Mouse (Mus musculus) megakaryocyte, embryonic 14.5 days (primary cell): Measurements from ENCODE around the gene Phldb1. TPM values are rescaled to one million over a fixed set of nuclear protein-coding genes. Genes with fewer than 3 reads are reported as not detected.
A peak's percentile ranks its signal among the peaks of the same experiment; 100 is the strongest.

Source experiments
- H3K27me3 ChIP-seq: replicated peaks from 2 replicates; pipeline ENCODE3; 2012; ENCODE audit warnings: inconsistent platforms
- H3K36me3 ChIP-seq: replicated peaks from 2 replicates; pipeline ENCODE3; 2012; ENCODE audit warnings: low read length, inconsistent platforms, mixed read lengths
- H3K4me1 ChIP-seq: 2 replicates; pipeline ENCODE4 v1.6.1; 2012; ENCODE audit warnings: inconsistent platforms
- H3K4me3 ChIP-seq: replicated peaks from 2 replicates; pipeline ENCODE3; 2012; ENCODE audit warnings: moderate library complexity, mild to moderate bottlenecking, inconsistent platforms
- H3K9me3 ChIP-seq: 2 replicates; pipeline ENCODE4 v1.6.1; 2012; ENCODE audit warnings: inconsistent platforms
- FLI1 ChIP-seq: IDR thresholded peaks from 2 replicates; pipeline ENCODE4 v1.6.1; 2012; ENCODE audit warnings: low read length, inconsistent platforms, mixed read lengths
- GATA1 ChIP-seq: IDR thresholded peaks from 3 replicates; pipeline ENCODE4 v1.6.1; 2012; ENCODE audit warnings: mixed read lengths, low read length, inconsistent platforms, borderline replicate concordance
- polyA plus RNA-seq: library from polyadenylated mRNA; stranded (reverse); fragments of >175 nt; gene quantifications from 2 replicates; pipeline ENCODE4 v1.2.3, GENCODE M21; 2012; ENCODE audit warnings: low replicate concordance; ENCODE audit not compliant: insufficient read depth

The Phldb1 gene
- polyA plus RNA-seq, 1 experiment = 10.5 TPM

DNA sequence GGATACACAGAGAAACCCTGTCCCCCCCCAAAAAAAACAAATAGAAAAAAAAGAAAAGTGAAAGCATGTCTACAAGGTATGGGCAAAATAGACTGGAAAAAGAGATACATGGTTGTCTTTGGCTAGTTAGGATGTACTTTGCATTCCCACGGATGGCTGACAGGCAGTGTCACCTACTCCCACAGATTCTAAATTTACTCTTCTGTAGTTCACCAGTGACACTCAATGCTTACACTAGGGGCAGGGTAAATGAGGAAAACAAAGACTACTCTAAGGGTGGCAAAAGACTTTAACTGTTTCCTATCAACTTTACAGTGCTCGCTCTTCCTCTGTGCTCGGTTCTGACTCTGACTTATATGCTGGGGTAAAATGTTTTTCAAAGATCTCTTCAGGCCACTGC lies 11.7 kb upstream of the Phldb1 start:
- Histone ChIP-seq H3K9me3 (0 out of 2 replicates have a peak, but pooled peaks cover 4% of the 10 kb centered on the region), H3K4me1 (peaks cover 17% of the 10 kb centered on the region), H3K4me3 (no peak overlapping the region), H3K36me3 (peaks cover 86% of the 10 kb centered on the region), H3K27me3 (no peaks in the 10 kb centered on the region)
- TF ChIP-seq FLI1 (no peak), GATA1 (no peak)

GRCm38 (mm10) chr9:44745371-44745770 lies 10.4 kb upstream of the Phldb1 start:
- Histone ChIP-seq H3K4me1 (peaks cover 17% of the 10 kb centered on the region), H3K4me3 (no peak overlapping the region), H3K9me3 (0 out of 2 replicates have a peak, but pooled peaks cover 4% of the 10 kb centered on the region), H3K27me3 (no peaks in the 10 kb centered on the region), H3K36me3 (peaks cover 81% of the 10 kb centered on the region)
- TF ChIP-seq FLI1 (no peak), GATA1 (no peak)

DNA sequence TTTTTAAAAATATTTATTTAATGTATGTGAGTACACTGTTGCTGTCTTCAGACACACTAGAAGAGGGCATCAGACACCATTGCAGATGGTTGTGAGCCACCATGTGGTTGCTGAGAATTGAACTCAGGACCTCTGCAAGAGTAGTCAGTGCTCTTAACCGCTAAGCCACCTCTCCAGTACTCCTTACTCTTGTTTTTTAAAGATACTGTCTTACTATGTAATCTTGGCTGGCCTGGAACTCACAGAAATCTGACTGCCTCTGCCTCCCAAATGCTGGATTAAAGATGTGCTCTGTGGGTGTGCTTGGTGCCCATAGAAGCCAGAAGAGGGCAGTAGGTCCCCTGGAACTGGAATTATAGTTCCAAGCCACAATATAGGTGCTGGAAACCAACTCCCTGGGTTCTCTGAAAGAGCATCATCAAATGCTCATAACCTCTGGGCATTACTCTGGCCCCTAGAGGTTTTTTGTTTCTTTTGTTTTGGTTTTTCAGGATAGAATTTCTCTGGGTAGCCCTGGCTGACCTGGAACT lies 5.7 kb upstream of the Phldb1 start:
- TF ChIP-seq GATA1 = no peak
- TF ChIP-seq FLI1 = no peak
- H3K36me3 ChIP-seq = peaks cover 36% of the 10 kb centered on the region
- peaks cover 10% of the 10 kb centered on the region for H3K9me3 ChIP-seq
- no peak overlapping the region for H3K4me3 ChIP-seq
- H3K27me3 ChIP-seq = peaks cover 17% of the 10 kb centered on the region
- H3K4me1 ChIP-seq = peaks cover 6% of the 10 kb centered on the region

DNA sequence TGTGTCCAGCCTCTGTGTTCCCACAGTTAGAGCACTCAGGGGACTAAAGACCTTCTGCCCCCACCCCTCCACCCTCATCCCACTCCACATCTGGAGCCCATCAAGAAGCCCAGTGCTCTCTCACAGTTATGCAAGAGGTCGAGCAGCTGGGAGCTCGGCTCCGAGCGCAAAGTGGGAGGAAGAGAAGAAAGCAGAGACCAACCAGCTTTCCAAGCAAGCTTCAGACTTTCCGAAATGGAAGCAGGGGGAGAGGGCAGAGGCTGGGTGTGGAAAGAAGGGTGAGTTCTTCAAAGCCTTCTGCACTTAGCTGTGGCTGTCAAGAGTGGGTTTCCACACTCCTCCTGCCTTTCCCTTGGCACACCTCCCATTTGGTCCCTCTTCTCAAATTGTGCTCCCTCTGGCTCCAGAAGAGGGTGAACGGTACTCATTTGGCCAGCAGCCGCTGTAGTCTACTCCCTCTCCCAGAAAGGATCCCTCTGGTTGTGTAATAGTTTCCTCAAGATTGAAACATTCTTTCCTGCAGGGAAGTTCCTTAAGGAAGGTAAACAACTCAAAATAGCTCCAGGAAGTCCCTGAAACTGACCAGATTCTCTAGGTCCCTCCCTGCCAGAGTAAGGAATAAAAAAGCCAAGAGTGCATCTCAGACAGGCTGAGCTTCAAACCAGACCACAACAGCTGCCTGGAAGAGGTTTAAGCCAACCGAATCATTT lies 2.4 kb upstream of the Phldb1 start:
- Histone ChIP-seq H3K9me3 (peaks cover 10% of the 10 kb centered on the region), H3K27me3 (peaks cover 50% of the 10 kb centered on the region), H3K4me3 (no peak overlapping the region), H3K36me3 (peaks cover 8% of the 10 kb centered on the region), H3K4me1 (peaks cover 37% of the 10 kb centered on the region)
- TF ChIP-seq FLI1 (no peak), GATA1 (no peak)

- H3K36me3 ChIP-seq = peaks cover 3% of the 10 kb centered on the region
- peaks cover 42% of the 10 kb centered on the region for H3K4me1 ChIP-seq
- no peak overlapping the region for H3K4me3 ChIP-seq
- TF ChIP-seq FLI1 (no peak), GATA1 (no peak)
- peaks cover 53% of the 10 kb centered on the region for H3K27me3 ChIP-seq
- peaks cover 10% of the 10 kb centered on the region for H3K9me3 ChIP-seq
These were observed 1.3 kb upstream of the Phldb1 start for GRCm38 (mm10) chr9:44736301-44736700.

DNA sequence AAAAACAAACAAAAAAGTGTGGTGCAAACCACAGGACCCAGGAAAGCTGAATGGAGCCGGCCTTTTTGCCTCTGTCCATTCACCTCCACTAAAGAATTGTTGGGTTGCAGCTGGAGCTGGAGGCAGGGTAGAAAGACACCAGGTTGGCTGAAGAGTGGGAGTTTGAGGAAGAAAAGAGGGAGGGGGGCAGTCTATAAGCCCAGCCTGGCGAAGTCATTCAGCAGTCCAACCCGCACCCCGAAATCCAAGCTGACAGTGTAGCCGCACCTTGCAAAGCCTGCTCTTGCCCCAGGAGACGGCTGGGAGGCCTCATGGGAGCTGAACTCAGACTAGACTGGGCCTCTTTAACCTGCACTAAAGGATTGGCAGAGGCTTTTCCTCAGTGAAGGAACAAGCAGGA lies 888 bp upstream of the Phldb1 start:
- no peaks in the 10 kb centered on the region for H3K36me3 ChIP-seq
- no peak for TF ChIP-seq GATA1
- no peak for TF ChIP-seq FLI1
- H3K4me3 ChIP-seq = no peak overlapping the region
- H3K9me3 ChIP-seq = peaks cover 10% of the 10 kb centered on the region
- peaks cover 53% of the 10 kb centered on the region for H3K27me3 ChIP-seq
- peaks cover 42% of the 10 kb centered on the region for H3K4me1 ChIP-seq

GRCm38 (mm10) chr9:44733671-44734523 lies 1.1 kb downstream of the Phldb1 start:
- peak overlapping the region; percentile 93 for H3K4me3 ChIP-seq
- TF ChIP-seq FLI1 (no peak), GATA1 (no peak)
- no peaks in the 10 kb centered on the region for H3K36me3 ChIP-seq
- peaks cover 42% of the 10 kb centered on the region for H3K4me1 ChIP-seq
- H3K9me3 ChIP-seq = peaks cover 10% of the 10 kb centered on the region
- H3K27me3 ChIP-seq = peaks cover 54% of the 10 kb centered on the region

GRCm38 (mm10) chr9:44732921-44733530 lies 2.0 kb downstream of the Phldb1 start:
- Histone ChIP-seq H3K9me3 (peaks cover 8% of the 10 kb centered on the region), H3K4me3 (peak overlapping the region; percentile 93), H3K4me1 (peaks cover 42% of the 10 kb centered on the region), H3K27me3 (peaks cover 60% of the 10 kb centered on the region), H3K36me3 (no peaks in the 10 kb centered on the region)
- TF ChIP-seq FLI1 (no peak), GATA1 (no peak)

DNA sequence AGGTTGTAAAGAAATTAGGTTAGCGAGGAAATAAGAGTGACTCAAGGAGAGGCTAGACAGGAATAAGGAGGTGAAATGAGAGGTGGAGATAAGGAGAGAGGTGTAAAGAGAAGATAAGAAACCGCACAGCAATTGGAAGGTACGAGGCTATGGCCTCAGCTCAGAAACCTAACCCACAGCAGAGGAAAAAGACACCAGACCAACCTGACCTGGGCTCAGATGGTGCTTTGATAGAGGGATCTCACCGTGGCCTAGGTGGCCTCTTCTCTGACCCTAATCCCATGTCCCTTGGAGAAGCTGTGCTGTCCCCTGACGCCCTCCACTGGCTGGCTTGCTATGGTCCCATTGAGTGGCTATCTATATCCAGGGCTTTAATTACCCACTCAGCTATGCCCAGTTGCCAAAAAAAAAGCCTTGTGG lies 2.9 kb downstream of the Phldb1 start:
- peaks cover 42% of the 10 kb centered on the region for H3K4me1 ChIP-seq
- H3K4me3 ChIP-seq = no peak overlapping the region
- H3K27me3 ChIP-seq = peaks cover 53% of the 10 kb centered on the region
- TF ChIP-seq FLI1 = no peak
- TF ChIP-seq GATA1 = no peak
- H3K9me3 ChIP-seq = no peaks in the 10 kb centered on the region
- H3K36me3 ChIP-seq = no peaks in the 10 kb centered on the region
